Mouse (Mus musculus) liver, embryonic 14.5 days (tissue): Measurements from ENCODE around the gene Oscp1.
"Not testable (repeated sequence)": the region's sequence is repeated elsewhere in the genome, so short reads cannot be mapped to it uniquely, and the experiment has no call there.

ENCODE experiments used
- CTCF ChIP-seq: IDR thresholded peaks from 2 replicates; pipeline ENCODE4 v1.5.1; 2016; ENCODE audit warnings: antibody characterized with exemption, low read depth, control low read depth
- EP300 ChIP-seq: IDR thresholded peaks from 2 replicates; pipeline ENCODE4 v1.6.1; 2016; ENCODE audit warnings: antibody characterized with exemption, low read depth

GRCm38 (mm10) chr4:126095622-126096430 is 37.5 kb downstream of the Oscp1 start:
- TF ChIP-seq EP300, CTCF: not testable (repeated sequence)
